Mouse (Mus musculus) adrenal gland, adult 2 months (tissue): ENCODE measurements around the gene Gm6614. TPM values are rescaled to one million over a fixed set of nuclear protein-coding genes. Genes with fewer than 3 reads are reported as not detected.

Experiments used
- DNase-seq: peaks from one replicate; pipeline ENCODE4 v3.0.0; 2021
- long read RNA-seq: library from polyadenylated mRNA; stranded (forward); transcript quantifications from one replicate; pipeline ENCODE4 v2.0.0, GENCODE M21; 2021
- polyA plus RNA-seq: library from polyadenylated mRNA; depleted of rRNA; stranded (reverse); fragments of >200 nt; gene quantifications from 2 replicates; pipeline ENCODE4 v1.2.3, GENCODE M21; 2012; rRNA removed
- total RNA-seq, 2 experiments: library from RNA; stranded (reverse); gene quantifications; 2 replicates each; pipeline ENCODE4 v1.2.3; 2021

Gm6614 gene
- total RNA-seq = not detected
- polyA plus RNA-seq = not detected in 2 replicates
- long read RNA-seq = 0 reads

GRCm38 (mm10) chr6:142011364-142011955 is at the start of gene Gm6614:
Gene Gm6614 (minus strand): TSS chr6:142011414.
- no peak for DNase-seq

GRCm38 (mm10) chr6:142058281-142058680 is 47.1 kb upstream of the Gm6614 start:
- DNase-seq = peak; percentile 25

GRCm38 (mm10) chr6:142047689-142048088 is 36.5 kb upstream of the Gm6614 start:
- no peak for DNase-seq

- DNase-seq = no peak
Measured at GRCm38 (mm10) chr6:142045746-142046145, 34.5 kb upstream of the Gm6614 start.

- DNase-seq = no peak
Measured at GRCm38 (mm10) chr6:142041896-142042295, 30.7 kb upstream of the Gm6614 start.

- DNase-seq = peak; percentile 16
Measured at GRCm38 (mm10) chr6:142040306-142041175, 29.3 kb upstream of the Gm6614 start.

- no peak for DNase-seq
Measured at GRCm38 (mm10) chr6:142035771-142036170, 24.6 kb upstream of the Gm6614 start.

- DNase-seq = no peak
Measured at GRCm38 (mm10) chr6:142021671-142022070, 10.5 kb upstream of the Gm6614 start.

GRCm38 (mm10) chr6:141986772-141987171 is 24.4 kb downstream of the Gm6614 start:
- no peak for DNase-seq

- DNase-seq = no peak
Measured at GRCm38 (mm10) chr6:141984644-141985043, 26.6 kb downstream of the Gm6614 start.

GRCm38 (mm10) chr6:141962420-141962819 is 48.8 kb downstream of the Gm6614 start:
- no peak for DNase-seq

- DNase-seq = no peak
Measured at GRCm38 (mm10) chr6:141961861-141962260, 49.4 kb downstream of the Gm6614 start.

- DNase-seq = no peak
Measured at GRCm38 (mm10) chr6:141960482-141960881, 50.7 kb downstream of the Gm6614 start.

GRCm38 (mm10) chr6:141946862-141947261 is 64.4 kb downstream of the Gm6614 start, which contains the start of gene Slco1a1:
Gene Slco1a1 (minus strand): TSS chr6:141946962.
- no peak for DNase-seq

- no peak for DNase-seq
Measured at GRCm38 (mm10) chr6:141940451-141940850, 70.8 kb downstream of the Gm6614 start.

Other genes starting within 250 kb of the Gm6614 start
- gene Gm5724, start 237.6 kb downstream of the Gm6614 start, total RNA-seq = not detected
- not detected in 2 replicates for gene Gm5724, start 237.6 kb downstream of the Gm6614 start, polyA plus RNA-seq
- gene Slco1a4, start 155.2 kb downstream of the Gm6614 start, total RNA-seq = under 1 TPM; 0.21 to 0.37 TPM
- gene Slco1a4, start 155.2 kb downstream of the Gm6614 start, polyA plus RNA-seq = not detected in 2 replicates
- under 1 TPM; 0.10 to 0.52 TPM for gene Slco1a1, start 64.5 kb downstream of the Gm6614 start, total RNA-seq
- not detected in 2 replicates for gene Slco1a1, start 64.5 kb downstream of the Gm6614 start, polyA plus RNA-seq
- gene Slco1a6, start 197.1 kb upstream of the Gm6614 start, total RNA-seq = not detected
- gene Slco1a6, start 197.1 kb upstream of the Gm6614 start, polyA plus RNA-seq = not detected in 2 replicates